Mouse (Mus musculus) telencephalon, adult 2 months (tissue): Measurements from ENCODE around the gene Pet100.
"Not testable (repeated sequence)": the region's sequence is repeated elsewhere in the genome, so short reads cannot be mapped to it uniquely, and the experiment has no call there.

Experiments used
- DNase-seq: peaks from one replicate; pipeline ENCODE4 v3.0.0-alpha.2; 2011; ENCODE audit warnings: low read depth, low spot score

Gene Pet100

GRCm38 (mm10) chr8:3621199-3621970 is at the start of gene Pet100, which contains the start of gene Xab2:
Gene Pet100, plus strand, starts transcription at chr8:3621548.
Gene Xab2, minus strand, starts transcription at chr8:3621316.
- peak; percentile 100 for DNase-seq

GRCm38 (mm10) chr8:3574546-3574945 is 46.8 kb upstream of the Pet100 start:
- no peak for DNase-seq

- DNase-seq, result no peak
Measured at GRCm38 (mm10) chr8:3576211-3576960, 45.0 kb upstream of the Pet100 start.

- DNase-seq, result no peak
Measured at GRCm38 (mm10) chr8:3579390-3580364, 41.7 kb upstream of the Pet100 start.

- DNase-seq, result not testable (repeated sequence)
Measured at GRCm38 (mm10) chr8:3581961-3582360, 39.4 kb upstream of the Pet100 start.

- DNase-seq, result no peak
Measured at GRCm38 (mm10) chr8:3586452-3586851, 34.9 kb upstream of the Pet100 start.

GRCm38 (mm10) chr8:3586993-3587390 is 34.4 kb upstream of the Pet100 start, which contains the start of gene Camsap3:
Gene Camsap3, plus strand, starts transcription at chr8:3587293.
- DNase-seq, result no peak

- peak; percentile 29 for DNase-seq
Measured at GRCm38 (mm10) chr8:3587391-3588257, 33.7 kb upstream of the Pet100 start.

GRCm38 (mm10) chr8:3588258-3588633 is 33.1 kb upstream of the Pet100 start:
- no peak for DNase-seq

- DNase-seq, result no peak
Measured at GRCm38 (mm10) chr8:3593470-3593869, 27.9 kb upstream of the Pet100 start.

- no peak for DNase-seq
Measured at GRCm38 (mm10) chr8:3594466-3594865, 26.9 kb upstream of the Pet100 start.

GRCm38 (mm10) chr8:3598054-3598453 is 23.3 kb upstream of the Pet100 start:
- DNase-seq, result no peak

- DNase-seq, result no peak
Measured at GRCm38 (mm10) chr8:3599219-3599618, 22.1 kb upstream of the Pet100 start.

GRCm38 (mm10) chr8:3600401-3600800 is 20.9 kb upstream of the Pet100 start:
- no peak for DNase-seq

GRCm38 (mm10) chr8:3603439-3603838 is 17.9 kb upstream of the Pet100 start:
- DNase-seq, result no peak

- no peak for DNase-seq
Measured at GRCm38 (mm10) chr8:3606593-3606992, 14.8 kb upstream of the Pet100 start.

- peak; percentile 36 for DNase-seq
Measured at GRCm38 (mm10) chr8:3607822-3608221, 13.5 kb upstream of the Pet100 start.

- no peak for DNase-seq
Measured at GRCm38 (mm10) chr8:3609046-3609815, 12.1 kb upstream of the Pet100 start.

GRCm38 (mm10) chr8:3609816-3610150 is 11.6 kb upstream of the Pet100 start:
- no peak for DNase-seq

- no peak for DNase-seq
Measured at GRCm38 (mm10) chr8:3622119-3622518, 771 bp downstream of the Pet100 start.
